Mouse (Mus musculus) right cerebral cortex, postnatal 36 days (tissue): ENCODE measurements around the gene Mfap5.
"Not testable (repeated sequence)": the region's sequence is repeated elsewhere in the genome, so short reads cannot be mapped to it uniquely, and the experiment has no call there.

Experiments
- DNase-seq, 2 experiments: peaks; one replicate each; pipeline ENCODE4 v3.0.0; 2022; ENCODE audit warnings: low spot score in 2 of 2, mixed read lengths in 1 of 2

Mfap5 gene

DNA sequence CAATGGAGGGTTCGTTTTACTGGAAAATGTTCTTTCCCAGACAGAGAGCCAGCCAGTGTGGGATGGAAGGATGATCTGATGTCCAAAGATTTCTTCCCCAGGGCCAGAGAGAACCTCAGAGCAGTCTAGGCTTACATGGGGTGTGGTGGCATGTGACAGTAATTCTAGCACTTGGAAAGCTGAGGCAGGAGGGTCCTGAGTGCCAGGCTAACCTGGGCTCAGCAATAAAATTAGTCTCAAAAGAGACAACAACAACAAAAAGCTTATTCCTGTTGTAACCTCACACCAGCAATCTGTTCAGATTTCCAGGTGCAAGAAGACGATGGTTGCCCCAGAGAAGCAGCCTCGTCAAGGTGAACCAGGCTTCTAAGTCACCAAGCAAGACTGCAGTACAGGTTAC lies at the start of gene Mfap5:
TSS of gene Mfap5 (plus strand) at position 301 of the 400 bp plus-strand sequence.
- no peak for DNase-seq

DNA sequence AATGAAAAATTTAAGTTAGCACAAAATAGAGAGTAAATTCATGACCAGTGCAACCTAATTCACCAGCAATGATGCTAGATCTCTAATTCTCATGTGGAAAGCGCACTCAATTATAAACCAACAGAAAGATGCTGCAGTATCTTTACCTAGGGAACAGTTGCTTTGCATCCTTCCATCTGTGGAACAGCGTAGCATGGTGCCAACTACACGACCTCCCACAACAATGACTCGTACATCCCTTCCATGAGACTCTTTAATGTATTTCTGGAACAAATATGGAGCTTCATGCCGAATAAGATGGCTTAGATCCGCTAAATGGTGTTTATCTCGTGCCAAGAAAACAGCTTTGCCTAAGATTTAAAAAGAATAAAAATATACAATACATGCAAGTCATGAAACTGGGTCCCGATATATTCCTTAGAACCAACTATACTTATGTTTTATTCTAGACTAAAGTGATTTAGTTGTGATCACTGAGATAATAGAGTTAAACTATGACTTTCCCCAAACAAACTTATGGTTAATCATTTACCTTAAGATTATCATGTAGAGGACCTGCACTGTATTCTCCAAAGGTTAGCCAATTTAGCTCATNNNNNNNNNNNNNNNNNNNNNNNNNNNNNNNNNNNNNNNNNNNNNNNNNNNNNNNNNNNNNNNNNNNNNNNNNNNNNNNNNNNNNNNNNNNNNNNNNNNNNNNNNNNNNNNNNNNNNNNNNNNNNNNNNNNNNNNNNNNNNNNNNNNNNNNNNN lies 46.5 kb upstream of the Mfap5 start:
- no peak for DNase-seq

DNA sequence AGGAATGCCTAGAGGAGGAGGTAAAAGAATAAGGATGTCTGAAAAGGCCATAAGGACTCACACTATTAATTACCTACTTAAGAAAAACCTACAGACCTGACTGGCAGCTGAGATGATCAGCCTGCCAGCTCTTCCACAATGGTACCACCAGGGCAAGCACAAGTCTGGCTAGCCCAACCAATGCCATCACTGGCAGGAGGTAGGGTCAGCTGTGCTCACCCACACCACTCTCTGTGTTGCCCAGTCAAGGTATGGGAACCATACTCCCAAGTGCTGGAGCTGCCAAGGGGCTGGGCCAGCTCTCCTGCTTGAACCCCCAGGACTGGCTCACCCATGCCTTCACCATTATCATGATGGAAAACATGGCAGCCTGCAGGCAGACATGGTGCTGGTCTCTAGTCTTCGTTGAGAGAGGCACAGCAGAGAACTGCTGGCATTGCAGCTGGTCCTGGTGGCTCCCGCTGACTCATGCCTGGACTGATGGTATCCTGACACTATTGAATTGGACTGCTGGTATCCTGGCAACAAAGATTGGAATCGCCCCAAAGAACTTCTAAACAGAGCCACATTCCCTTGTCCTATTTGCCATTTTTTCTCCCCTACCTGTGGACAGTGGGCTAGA lies 39.4 kb upstream of the Mfap5 start:
- no peak for DNase-seq

DNA sequence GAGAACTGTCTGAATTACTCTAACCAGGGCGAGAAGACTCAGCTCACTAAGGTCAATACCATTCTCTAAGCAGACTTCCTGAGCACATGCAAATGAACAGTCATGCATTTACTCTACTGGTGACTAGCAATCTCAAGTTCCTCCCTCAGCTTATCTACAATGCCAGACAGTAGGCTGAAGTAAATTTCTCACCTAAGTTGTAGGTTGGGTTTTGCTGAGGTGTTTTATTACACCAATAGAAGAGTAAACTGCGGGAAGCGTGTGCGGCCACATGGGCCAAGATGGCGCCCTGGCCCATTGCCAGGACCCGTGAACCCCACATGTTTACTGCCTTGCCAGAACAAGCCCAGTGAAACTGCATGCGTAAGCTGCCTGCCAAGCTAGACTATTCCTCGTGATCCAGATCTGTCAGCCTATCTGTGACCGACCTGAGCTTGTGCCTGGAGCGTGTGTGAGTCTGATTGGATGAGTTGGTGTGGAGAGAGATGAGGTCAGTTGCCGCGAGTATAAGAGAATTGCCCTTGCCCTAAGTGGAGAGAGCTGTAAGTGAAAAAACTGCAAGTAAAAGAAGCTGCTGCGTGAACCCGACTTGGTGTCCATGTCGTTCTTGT lies 36.5 kb upstream of the Mfap5 start:
- DNase-seq = no peak

DNA sequence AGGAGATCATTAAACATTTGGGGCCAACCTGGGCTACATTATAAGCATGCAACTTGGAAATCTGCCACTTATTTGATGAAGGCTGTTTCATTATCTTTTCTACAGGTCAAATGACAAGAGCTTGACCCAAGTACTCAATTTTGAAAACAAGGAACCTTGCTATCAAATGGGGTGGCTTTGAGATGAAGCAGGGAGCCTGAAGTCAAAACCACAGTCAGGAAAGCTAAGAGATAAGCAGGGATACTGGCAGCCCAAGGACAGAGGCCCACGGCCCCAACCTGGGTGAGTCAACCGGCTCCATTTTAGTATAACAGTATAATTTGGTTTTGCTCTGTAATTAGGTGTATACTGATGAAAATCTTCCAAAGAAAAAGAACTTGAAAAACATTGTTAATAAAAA lies 35.4 kb upstream of the Mfap5 start:
- DNase-seq = no peak

DNA sequence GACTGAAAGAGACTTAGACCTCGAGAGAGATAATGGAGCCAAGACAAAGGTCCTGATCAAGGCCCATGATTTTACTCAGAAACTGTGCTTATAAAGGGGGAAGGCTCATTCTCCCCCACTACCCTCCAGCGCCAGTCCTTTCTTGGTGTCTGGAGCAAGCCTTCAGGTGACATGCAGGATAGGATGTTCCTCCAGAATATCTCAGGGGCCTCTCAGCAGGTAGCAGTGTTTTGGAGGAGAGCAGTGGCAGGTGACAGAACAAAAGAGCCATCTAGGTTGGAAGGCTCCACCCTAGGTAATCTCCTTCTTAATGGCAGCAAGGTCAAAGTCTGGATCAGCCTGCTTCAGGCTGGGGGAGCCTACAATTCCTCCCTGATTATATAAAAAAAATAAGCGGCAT lies 34.2 kb upstream of the Mfap5 start:
- not testable (repeated sequence) for DNase-seq

DNA sequence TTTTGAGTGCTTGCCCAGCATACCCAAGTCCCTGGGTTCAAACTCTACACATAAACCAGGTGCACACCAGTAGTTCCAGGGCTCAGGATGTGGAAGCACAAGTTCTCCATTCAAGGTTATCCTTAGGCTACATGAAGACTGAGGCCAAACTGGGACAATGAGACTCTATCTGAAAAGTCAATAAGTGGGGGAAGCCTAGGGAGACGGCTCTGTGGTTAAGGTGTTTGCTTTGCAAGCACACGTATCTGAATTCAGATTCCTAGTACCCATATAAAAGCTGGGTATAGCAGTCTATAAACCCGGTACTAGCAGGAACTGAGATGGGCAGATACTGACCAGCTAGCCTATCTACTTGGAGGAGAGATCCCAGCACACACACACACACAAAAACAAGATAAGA lies 27.6 kb upstream of the Mfap5 start:
- no peak for DNase-seq

DNA sequence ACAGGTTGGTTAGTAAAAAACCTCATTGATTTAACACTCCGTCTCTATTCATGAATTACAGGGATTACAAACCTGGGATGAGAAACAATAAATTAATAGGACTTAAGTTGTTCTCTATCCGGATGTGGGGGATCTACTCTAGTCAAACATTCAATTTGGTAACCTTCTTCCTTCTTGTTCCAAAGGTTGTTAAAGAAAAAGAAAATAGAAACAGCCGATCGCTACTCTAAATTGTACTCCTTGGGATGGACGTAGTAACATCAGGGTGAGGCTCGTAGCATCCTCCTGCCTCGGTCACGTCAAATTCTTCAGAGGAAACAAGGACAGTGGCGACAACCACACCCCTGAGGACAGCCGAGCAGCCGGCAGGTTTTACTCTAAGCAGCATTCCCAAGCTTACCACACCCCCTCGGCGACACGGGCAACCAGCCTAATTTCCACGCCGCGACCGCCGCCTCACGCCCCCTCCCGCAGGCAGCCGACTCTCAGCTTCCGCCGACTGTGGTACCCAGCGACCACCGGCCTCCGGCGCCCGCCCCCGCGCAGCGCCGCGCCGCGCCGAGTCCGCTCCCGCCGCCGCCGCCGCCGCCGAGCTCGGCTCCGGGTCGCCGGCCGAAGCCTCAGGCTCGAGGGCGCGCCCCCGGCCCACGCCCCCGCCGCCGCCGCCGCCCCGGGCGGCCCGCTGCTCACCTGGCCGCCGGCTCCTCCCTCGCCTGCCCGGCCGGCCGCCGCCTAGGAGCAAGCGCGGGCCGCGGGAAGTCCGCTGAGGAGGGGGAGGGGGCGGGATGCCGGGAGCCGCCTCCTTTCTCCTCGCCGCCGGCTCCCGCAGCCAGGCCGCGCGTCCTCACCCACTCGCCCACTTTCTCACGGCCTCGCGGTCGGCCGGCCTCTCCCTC lies 20.0 kb upstream of the Mfap5 start:
- peak in 1 of 2 experiments; percentile 23 for DNase-seq

DNA sequence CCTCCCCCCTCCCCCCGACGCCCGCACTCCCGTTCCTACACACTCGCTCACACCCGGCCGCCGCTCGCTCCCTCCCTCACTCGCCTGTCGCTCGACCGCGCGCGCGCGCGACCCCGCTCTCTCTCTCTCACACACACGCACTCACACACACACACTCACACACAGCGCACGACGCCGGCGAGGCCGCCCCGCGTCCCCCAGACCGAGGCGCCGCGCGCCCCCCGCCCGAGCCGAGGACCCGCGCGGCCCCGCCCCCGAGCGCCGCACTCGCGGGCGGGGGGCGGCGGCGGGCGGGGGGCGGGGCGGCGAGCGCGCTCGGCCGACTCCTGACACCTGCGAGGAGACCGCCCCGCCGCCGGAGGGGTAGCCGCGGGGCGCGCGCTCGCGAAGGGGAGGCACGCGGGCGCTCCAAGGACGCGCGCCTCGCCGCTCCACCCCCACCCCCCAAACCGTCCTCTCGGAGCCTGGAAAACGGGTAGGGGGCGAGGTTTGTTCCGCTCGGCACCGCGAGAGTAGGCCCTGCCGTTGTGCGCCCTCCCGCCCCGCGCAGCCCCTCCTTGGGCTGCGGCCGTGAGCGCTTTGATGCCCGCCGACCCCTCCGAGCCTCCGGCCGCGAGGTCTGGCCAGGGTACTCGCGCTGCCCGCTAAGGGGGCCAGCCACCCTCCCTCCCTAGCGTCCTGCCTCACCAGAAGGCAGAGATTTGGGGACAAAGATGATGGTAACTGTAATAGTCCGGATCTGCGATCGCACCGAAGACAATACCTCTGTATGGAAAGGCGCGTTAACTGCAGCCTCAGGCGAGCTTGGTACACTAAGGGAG lies 19.1 kb upstream of the Mfap5 start:
- peak; percentile 23 to 34 for DNase-seq

DNA sequence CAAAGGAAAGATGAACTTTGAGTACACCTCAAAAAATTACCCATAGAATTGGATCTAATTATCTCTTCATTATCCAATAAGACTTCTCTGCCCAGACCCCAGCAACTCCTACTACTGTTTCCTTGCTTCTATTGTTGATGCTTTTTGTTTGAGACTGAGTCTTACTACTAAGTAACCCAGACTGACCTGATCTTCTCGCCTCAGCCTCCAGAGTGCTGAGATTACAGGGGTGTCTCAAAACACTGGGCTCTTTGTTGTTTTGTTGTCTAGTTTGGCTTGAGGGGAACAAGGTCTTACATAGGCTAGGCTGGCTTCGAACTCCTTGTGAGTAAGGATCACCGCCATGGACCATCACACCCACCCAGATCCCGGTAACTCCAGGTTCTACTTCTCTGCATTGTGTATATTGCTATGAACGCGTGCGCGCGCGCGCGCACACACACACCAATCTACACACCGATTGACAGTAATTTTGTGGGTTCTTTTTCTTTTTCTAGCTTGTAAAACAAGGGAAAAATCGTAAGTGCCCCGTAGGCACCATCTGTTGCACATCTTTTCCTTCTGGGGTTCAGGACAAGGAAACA lies 14.6 kb upstream of the Mfap5 start:
- DNase-seq = no peak

DNA sequence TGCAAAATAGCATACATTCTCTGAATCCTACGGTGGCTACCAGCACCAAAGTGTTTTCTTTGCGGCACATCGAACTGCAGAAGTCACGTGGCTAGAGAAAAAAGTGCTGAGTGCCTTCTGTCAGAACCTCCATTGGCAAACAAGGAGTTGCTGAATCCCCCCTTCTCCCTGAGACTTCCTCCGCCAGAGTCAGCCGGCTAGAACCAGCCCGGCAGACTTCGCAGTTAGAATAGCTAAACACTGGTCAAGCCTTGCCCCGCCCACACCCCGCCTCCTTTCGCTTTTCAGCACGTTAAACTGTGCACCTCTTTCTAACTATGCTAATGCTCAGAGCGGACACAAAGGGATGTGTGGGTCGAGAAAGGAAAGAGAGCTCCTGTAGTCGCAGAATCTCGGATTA lies 14.1 kb upstream of the Mfap5 start:
- DNase-seq = peak; percentile 26 to 30

DNA sequence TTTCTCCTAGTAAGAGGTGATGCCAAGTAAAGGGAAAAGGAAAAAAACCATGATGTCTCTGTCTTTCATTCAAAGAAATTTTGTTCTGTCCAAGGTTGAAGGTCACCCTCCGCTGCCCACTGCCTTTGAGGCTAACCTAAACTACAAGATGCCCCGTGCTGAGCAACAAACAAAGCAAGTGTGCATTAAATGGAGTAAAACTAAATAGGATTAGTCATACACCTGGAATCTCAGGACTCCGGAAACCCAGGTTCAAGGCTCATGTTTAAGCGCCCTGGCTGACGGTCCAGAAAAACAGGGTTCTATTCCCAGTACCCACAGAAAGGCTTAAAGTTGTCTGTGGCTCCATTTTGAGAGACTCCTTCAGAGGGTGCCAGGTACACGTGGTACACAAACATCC lies 13.2 kb upstream of the Mfap5 start:
- DNase-seq = no peak

DNA sequence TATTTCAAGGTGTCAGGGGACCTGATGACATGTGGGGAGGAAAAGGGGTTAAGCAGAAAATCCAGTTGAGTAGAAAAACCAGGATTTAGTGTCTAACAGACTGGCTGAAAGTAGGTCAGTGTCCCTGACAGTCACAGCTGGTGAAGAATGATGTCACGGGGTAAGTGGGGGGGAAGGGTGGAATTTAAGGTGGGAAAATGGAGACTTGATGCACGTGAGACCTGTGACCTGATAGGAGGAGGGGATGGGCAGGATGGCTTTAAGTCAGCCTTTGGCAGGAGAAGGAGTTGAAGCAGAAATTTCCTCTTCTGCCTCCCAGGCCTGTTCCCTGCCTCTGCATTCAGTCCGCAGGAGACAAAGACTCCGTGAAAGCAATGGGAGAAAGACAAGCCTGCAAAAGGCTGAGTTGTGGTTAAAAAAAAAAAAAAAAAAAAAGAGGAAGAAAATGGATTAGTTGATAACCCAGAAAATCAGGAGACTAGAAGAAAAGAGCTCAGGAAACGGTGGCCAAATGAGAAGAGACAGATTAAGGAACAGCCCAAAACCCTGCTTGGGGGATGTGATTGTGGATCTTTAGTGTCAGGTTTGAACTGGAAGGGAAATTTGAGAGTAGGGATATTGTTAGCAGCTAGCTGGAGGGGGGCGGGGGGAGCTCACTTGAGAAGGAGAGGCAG lies 11.7 kb upstream of the Mfap5 start:
- no peak for DNase-seq

DNA sequence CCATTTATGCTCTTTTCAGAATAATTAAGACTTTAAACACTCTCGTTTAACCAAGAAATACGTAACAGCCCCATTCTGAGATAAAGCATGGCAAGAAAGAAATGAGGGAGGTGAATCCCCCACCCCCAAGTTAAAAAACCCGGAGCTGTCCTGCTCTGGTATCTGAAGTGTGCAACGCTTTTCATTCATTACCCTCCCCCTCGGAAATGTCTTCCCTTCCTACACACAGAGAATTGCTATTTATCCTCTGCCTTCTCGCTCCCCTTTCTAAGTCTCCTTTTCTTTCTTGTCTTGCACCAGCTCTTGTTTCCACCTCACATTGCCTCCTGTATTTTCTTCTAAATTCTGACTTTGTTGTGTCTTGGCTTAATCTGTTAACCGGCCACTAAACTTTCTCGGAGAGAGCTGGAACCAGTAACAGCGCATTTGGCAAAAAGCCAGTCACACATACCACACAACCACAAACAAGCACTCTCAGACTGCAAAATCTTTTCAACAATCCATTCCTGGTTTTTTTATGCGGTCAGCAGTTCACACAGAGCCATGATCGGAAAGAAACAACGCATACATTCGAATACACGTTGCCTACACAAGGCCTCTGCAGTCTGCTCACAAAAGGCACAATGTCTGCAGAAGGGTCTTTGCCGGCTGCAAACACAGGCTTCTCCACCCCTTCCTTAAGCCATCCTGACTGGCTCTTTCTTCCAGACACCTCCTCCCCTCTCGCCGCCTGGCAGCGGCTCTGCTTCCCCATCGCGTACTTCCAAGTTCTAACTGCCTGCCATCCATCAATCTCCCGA lies 10.4 kb upstream of the Mfap5 start:
- DNase-seq = peak in 1 of 2 experiments; percentile 7

DNA sequence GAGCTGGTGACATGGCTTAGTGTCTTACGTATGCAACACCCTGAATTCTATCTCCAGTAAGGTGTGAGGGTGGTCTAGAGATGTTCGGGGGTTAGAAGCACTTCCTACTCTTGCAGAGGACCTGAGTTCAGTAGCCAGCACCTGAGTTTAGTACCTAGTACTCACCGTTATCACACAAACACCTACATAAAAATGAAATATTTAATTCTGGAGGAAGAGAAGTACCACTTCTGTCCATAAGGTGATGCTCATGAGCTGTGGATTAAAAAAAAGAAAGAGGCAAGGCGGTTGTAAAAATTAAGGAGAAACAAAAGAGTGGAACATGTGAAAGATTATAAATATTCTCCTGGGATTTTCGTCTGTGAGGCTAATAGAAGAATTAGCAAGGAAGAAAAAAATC lies 9.1 kb upstream of the Mfap5 start:
- DNase-seq = no peak

DNA sequence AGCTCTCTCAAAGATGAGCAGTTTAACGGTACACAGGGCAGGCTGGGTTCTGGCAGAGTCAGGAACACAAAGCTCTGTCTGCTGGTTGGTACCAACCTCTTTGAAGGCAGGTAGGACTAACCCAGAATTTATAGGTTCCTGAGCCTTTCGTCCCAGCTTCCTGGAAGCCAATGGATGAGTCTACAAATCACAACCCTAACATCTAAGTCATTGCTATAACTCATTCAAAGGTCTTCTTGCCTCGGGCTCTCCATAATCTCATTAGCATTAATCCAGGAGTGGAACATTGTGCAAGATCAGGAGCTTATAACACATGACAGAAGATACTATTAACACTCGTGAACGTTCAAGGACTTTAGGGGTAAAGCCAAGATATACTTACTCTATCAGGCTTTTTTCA lies 7.0 kb upstream of the Mfap5 start, which contains the start of gene Rimklb:
TSS of gene Rimklb (minus strand) at position 101 of the 400 bp plus-strand sequence.
- no peak for DNase-seq

DNA sequence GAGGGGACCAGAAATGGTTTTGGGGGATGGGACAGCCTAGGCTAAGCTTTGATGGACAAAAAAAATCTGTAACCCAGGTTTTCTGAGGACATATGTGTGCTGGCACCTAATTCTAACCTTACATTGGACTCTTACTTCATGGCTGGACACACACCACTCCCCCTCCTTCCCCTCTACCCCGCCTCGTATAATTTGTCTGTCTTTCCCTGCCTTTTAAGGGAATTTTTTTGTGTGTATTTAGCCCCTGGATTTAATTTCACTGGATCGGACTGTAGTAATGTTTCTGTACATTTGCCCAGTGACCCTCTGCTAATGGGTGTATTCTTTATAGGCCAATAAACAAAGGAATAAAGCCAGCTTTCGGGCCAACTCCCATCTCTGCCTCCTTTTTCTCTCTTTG lies 604 bp upstream of the Mfap5 start:
- DNase-seq = no peak

DNA sequence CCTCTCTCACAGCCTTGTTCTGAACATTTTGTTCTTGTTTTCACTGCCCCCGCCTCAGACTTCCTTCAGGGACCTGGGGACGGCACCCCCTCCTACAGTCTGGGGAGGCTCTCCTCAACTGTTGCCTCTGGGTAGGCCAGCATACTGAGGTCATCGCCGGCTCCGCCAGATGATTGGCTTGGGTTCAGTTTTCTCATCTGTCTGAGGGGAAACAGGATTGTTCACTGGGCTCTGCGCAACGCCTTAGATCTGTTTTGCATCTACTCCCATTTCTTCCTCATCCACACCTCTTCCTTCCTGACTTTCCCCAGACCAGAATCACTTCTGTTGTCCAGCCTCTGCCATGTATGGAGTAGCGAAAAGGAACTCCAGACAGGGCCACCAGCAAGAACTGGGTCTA lies 2.8 kb downstream of the Mfap5 start:
- no peak for DNase-seq
